Mouse (Mus musculus) induced T-regulatory cell, adult 2 months (primary cell): Measurements from ENCODE around the gene AY761184.
"Not testable (repeated sequence)": the region's sequence is repeated elsewhere in the genome, so short reads cannot be mapped to it uniquely, and the experiment has no call there.

ENCODE experiments used
- DNase-seq: peaks from one replicate; pipeline ENCODE4 v3.0.0-alpha.2; 2012; ENCODE audit warnings: low read depth

The AY761184 gene

DNA sequence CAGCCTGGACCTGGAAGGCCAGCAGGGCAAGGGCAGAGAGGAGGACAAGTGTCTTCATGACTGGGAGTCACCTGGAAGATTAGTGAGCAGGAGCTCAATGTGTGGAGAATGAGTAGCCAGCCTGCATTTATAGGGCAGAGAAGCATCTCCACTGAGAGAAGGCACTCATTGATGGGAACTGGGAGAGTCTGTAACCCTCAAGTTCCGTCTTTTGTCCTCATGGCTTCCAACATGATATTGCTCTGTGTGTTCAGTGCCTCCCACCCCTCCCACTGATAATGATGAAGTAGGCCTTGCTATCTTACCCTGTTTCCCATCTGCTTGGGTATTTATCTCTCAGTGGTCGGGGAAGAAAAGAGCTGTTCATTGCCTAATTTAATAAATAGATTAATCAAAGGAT lies at the start of gene AY761184:
Gene AY761184 (minus strand): TSS at position 101 of the 400 bp plus-strand sequence.
- not testable (repeated sequence) for DNase-seq

DNA sequence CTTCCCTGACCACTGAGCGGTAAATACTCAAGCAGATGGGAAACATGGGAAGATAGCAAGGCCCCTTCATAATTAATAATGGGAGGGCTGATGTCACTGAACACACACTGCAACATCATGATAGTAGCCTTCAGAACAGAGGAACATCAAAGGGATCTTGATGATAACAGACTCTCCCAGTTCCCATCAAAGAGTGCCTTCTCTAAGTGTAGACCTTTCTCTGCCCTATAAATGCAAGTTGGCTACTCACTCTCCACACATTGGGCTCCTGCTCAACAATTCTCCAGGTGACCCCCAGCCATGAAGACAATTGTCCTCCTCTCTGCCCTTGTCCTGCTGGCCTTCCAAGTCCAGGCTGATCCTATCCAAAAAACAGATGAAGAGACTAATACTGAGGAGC lies 37.9 kb downstream of the AY761184 start, which contains the start of gene Defa34:
Gene Defa34 (plus strand): TSS at position 301 of the 400 bp plus-strand sequence.
- not testable (repeated sequence) for DNase-seq

DNA sequence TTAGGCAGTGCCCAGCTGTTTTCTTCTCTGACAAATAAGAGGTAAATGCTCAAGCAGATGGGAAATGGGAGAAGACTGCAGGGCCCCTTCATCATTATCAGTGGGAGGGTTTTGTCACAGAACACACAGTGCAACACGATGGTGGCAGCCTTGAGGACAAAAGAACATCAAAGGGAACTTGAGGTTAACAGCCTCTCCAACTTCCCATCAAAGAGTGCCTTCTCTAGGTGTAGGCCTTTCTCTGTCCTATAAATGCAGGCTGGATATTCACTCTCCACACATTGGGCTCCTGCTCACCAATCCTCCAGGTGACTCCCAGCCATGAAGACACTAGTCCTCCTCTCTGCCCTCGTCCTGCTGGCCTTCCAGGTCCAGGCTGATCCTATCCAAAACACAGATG lies 48.0 kb downstream of the AY761184 start, which contains the start of gene Defa17:
Gene Defa17 (plus strand): TSS at position 301 of the 400 bp plus-strand sequence.
- not testable (repeated sequence) for DNase-seq
